Mouse (Mus musculus): ENCODE measurements around the gene Ptgir. TPM values are rescaled to one million over a fixed set of nuclear protein-coding genes. Genes with fewer than 3 reads are reported as not detected.

The Ptgir gene
- polyA plus RNA-seq (2016; fragmentation: Nextera tagmentation; extraction: Ambion mirVana), result 0.10 TPM in 2 replicates

- Histone ChIP-seq H3K9me3 (no peaks in the 10 kb centered on the region), H3K4me3 (no peak within 1 kb of the TSS), H3K36me3 (replicated peaks) (no peaks in the 10 kb centered on the region), H3K27ac (no peak within 1 kb of the TSS), H3K4me1 (peaks cover 38% of the 10 kb centered on the region), H3K27me3 (ENCODE audit: poor library complexity, severe bottlenecking) (peaks cover 32% of the 10 kb centered on the region; the same call in 1 of the 2 replicates)
- WGBS, result 22% methylated on average over 6 of the region's 6 CpGs
- DNase-seq (ENCODE audit: extremely low spot score, low spot score), result no peak
Observed at GRCm38 (mm10) chr7:16906281-16906680, at the start of gene Ptgir. TSS of gene Ptgir (plus strand) at chr7:16906490.

GRCm38 (mm10) chr7:16858336-16858735 is 48.0 kb upstream of the Ptgir start:
- H3K36me3 ChIP-seq (replicated peaks), result peaks cover 77% of the 10 kb centered on the region
- no peaks in the 10 kb centered on the region for H3K4me1 ChIP-seq
- 20% methylated on average over 17 of the region's 17 CpGs for WGBS
- H3K4me3 ChIP-seq, result no peak overlapping the region
- DNase-seq (ENCODE audit: extremely low spot score, low spot score), result peak; percentile 46
- no peaks in the 10 kb centered on the region for H3K27me3 ChIP-seq (ENCODE audit: poor library complexity, severe bottlenecking)
- H3K27ac ChIP-seq, result no peak overlapping the region
- no peaks in the 10 kb centered on the region for H3K9me3 ChIP-seq

- no peak overlapping the region for H3K4me3 ChIP-seq
- 40% methylated on average over 5 of the region's 5 CpGs for WGBS
Observed at GRCm38 (mm10) chr7:16859902-16860651, 46.2 kb upstream of the Ptgir start.

GRCm38 (mm10) chr7:16867488-16867887 is 38.8 kb upstream of the Ptgir start:
- 84% methylated on average over 3 of the region's 3 CpGs for WGBS
- no peaks in the 10 kb centered on the region; the same call in 1 of the 2 replicates for H3K9me3 ChIP-seq
- no peak overlapping the region for H3K27ac ChIP-seq
- peaks cover 66% of the 10 kb centered on the region for H3K36me3 ChIP-seq (replicated peaks)
- DNase-seq (ENCODE audit: extremely low spot score, low spot score), result no peak
- no peaks in the 10 kb centered on the region for H3K27me3 ChIP-seq (ENCODE audit: poor library complexity, severe bottlenecking)
- no peak overlapping the region for H3K4me3 ChIP-seq
- H3K4me1 ChIP-seq, result peaks cover 11% of the 10 kb centered on the region

More at GRCm38 (mm10) chr7:16859902-16860651, 46.2 kb upstream of the Ptgir start:
- Histone ChIP-seq H3K36me3 (replicated peaks) (peaks cover 77% of the 10 kb centered on the region), H3K4me1 (no peaks in the 10 kb centered on the region), H3K27ac (no peak overlapping the region), H3K27me3 (ENCODE audit: poor library complexity, severe bottlenecking) (no peaks in the 10 kb centered on the region), H3K9me3 (no peaks in the 10 kb centered on the region; the same call in 1 of the 2 replicates)
- peak; percentile 50 for DNase-seq (ENCODE audit: extremely low spot score, low spot score)

- Histone ChIP-seq H3K27ac (peak overlapping the region; percentile 77), H3K27me3 (ENCODE audit: poor library complexity, severe bottlenecking) (no peaks in the 10 kb centered on the region), H3K9me3 (no peaks in the 10 kb centered on the region; the same call in 1 of the 2 replicates), H3K36me3 (replicated peaks) (peaks cover 46% of the 10 kb centered on the region), H3K4me3 (peak overlapping the region; percentile 48), H3K4me1 (peaks cover 19% of the 10 kb centered on the region)
- 6% methylated on average over 16 of the region's 16 CpGs for WGBS
- DNase-seq (ENCODE audit: extremely low spot score, low spot score), result peak; percentile 77
Observed at GRCm38 (mm10) chr7:16869497-16869896, 36.8 kb upstream of the Ptgir start.

- no peak for DNase-seq (ENCODE audit: extremely low spot score, low spot score)
- Histone ChIP-seq H3K9me3 (no peaks in the 10 kb centered on the region), H3K36me3 (replicated peaks) (peaks cover 26% of the 10 kb centered on the region), H3K4me3 (no peak overlapping the region), H3K27me3 (ENCODE audit: poor library complexity, severe bottlenecking) (no peaks in the 10 kb centered on the region), H3K27ac (no peak overlapping the region), H3K4me1 (peaks cover 34% of the 10 kb centered on the region)
- WGBS, result 83% methylated on average over 10 of the region's 10 CpGs
Observed at GRCm38 (mm10) chr7:16871600-16871999, 34.7 kb upstream of the Ptgir start.

- 91% methylated on average over 9 of the region's 9 CpGs for WGBS
- no peak overlapping the region for H3K27ac ChIP-seq
- H3K27me3 ChIP-seq (ENCODE audit: poor library complexity, severe bottlenecking), result no peaks in the 10 kb centered on the region
- no peak overlapping the region for H3K4me3 ChIP-seq
- peaks cover 42% of the 10 kb centered on the region for H3K4me1 ChIP-seq
- no peaks in the 10 kb centered on the region for H3K9me3 ChIP-seq
- DNase-seq (ENCODE audit: extremely low spot score, low spot score), result no peak
- peaks cover 18% of the 10 kb centered on the region for H3K36me3 ChIP-seq (replicated peaks)
Observed at GRCm38 (mm10) chr7:16872478-16872877, 33.8 kb upstream of the Ptgir start.

GRCm38 (mm10) chr7:16873392-16873791 is 32.9 kb upstream of the Ptgir start:
- 91% methylated on average over 4 of the region's 4 CpGs for WGBS
- no peak for DNase-seq (ENCODE audit: extremely low spot score, low spot score)

GRCm38 (mm10) chr7:16874190-16874589 is 32.1 kb upstream of the Ptgir start:
- WGBS, result 5% methylated on average over 17 of the region's 17 CpGs
- H3K4me1 ChIP-seq, result peaks cover 47% of the 10 kb centered on the region
- H3K4me3 ChIP-seq, result peak overlapping the region; percentile 82

More at GRCm38 (mm10) chr7:16873392-16873791, 32.9 kb upstream of the Ptgir start:
- Histone ChIP-seq H3K36me3 (replicated peaks) (peaks cover 19% of the 10 kb centered on the region), H3K9me3 (no peaks in the 10 kb centered on the region), H3K4me1 (peaks cover 45% of the 10 kb centered on the region), H3K27ac (no peak overlapping the region), H3K4me3 (no peak overlapping the region), H3K27me3 (ENCODE audit: poor library complexity, severe bottlenecking) (no peaks in the 10 kb centered on the region)

GRCm38 (mm10) chr7:16874756-16875309 is 31.5 kb upstream of the Ptgir start:
- peak overlapping the region; percentile 82 for H3K4me3 ChIP-seq
- no peaks in the 10 kb centered on the region for H3K9me3 ChIP-seq
- H3K4me1 ChIP-seq, result peaks cover 46% of the 10 kb centered on the region
- no peaks in the 10 kb centered on the region for H3K27me3 ChIP-seq (ENCODE audit: poor library complexity, severe bottlenecking)
- peak; percentile 100 for DNase-seq (ENCODE audit: extremely low spot score, low spot score)
- peak overlapping the region; percentile 93 for H3K27ac ChIP-seq
- WGBS, result under 1% methylated on average over 33 of the region's 33 CpGs
- H3K36me3 ChIP-seq (replicated peaks), result peaks cover 31% of the 10 kb centered on the region

More at GRCm38 (mm10) chr7:16874190-16874589, 32.1 kb upstream of the Ptgir start:
- DNase-seq (ENCODE audit: extremely low spot score, low spot score), result peak; percentile 82
- peak overlapping the region; percentile 93 for H3K27ac ChIP-seq
- no peaks in the 10 kb centered on the region for H3K9me3 ChIP-seq
- H3K27me3 ChIP-seq (ENCODE audit: poor library complexity, severe bottlenecking), result no peaks in the 10 kb centered on the region
- H3K36me3 ChIP-seq (replicated peaks), result peaks cover 27% of the 10 kb centered on the region

- Histone ChIP-seq H3K36me3 (replicated peaks) (peaks cover 31% of the 10 kb centered on the region), H3K9me3 (no peaks in the 10 kb centered on the region), H3K27ac (peak within 1 kb of the TSS; percentile 93), H3K4me1 (peaks cover 46% of the 10 kb centered on the region), H3K4me3 (peak within 1 kb of the TSS; percentile 82), H3K27me3 (ENCODE audit: poor library complexity, severe bottlenecking) (no peaks in the 10 kb centered on the region)
- no peak for DNase-seq (ENCODE audit: extremely low spot score, low spot score)
- 0% methylated on average over 1 of the region's 1 CpGs for WGBS
Observed at GRCm38 (mm10) chr7:16875310-16875325, 31.2 kb upstream of the Ptgir start, which contains the start of gene Dact3. TSS of gene Dact3 (plus strand) at chr7:16875317.

- WGBS, result under 1% methylated on average over 41 of the region's 42 CpGs
- peaks cover 48% of the 10 kb centered on the region for H3K4me1 ChIP-seq
Observed at GRCm38 (mm10) chr7:16875326-16875725, 31.0 kb upstream of the Ptgir start.

GRCm38 (mm10) chr7:16876006-16876405 is 30.3 kb upstream of the Ptgir start:
- Histone ChIP-seq H3K27me3 (ENCODE audit: poor library complexity, severe bottlenecking) (no peaks in the 10 kb centered on the region), H3K9me3 (no peaks in the 10 kb centered on the region), H3K4me1 (peaks cover 55% of the 10 kb centered on the region), H3K36me3 (replicated peaks) (peaks cover 31% of the 10 kb centered on the region), H3K27ac (peak overlapping the region; percentile 93), H3K4me3 (peak overlapping the region; percentile 82)
- WGBS, result 7% methylated on average over 11 of the region's 11 CpGs
- no peak for DNase-seq (ENCODE audit: extremely low spot score, low spot score)

More at GRCm38 (mm10) chr7:16875326-16875725, 31.0 kb upstream of the Ptgir start:
- DNase-seq (ENCODE audit: extremely low spot score, low spot score), result no peak
- Histone ChIP-seq H3K4me3 (peak overlapping the region; percentile 82), H3K36me3 (replicated peaks) (peaks cover 31% of the 10 kb centered on the region), H3K27me3 (ENCODE audit: poor library complexity, severe bottlenecking) (no peaks in the 10 kb centered on the region), H3K27ac (peak overlapping the region; percentile 93), H3K9me3 (no peaks in the 10 kb centered on the region)

Data from forebrain, embryonic 10.5 days (tissue).